Mouse (Mus musculus) lung, postnatal 25 days (tissue): ENCODE measurements around the gene Rbm45.

Experiments used
- DNase-seq: peaks from one replicate; pipeline ENCODE4 v3.0.0; 2022; ENCODE audit warnings: low spot score

Rbm45 gene

DNA sequence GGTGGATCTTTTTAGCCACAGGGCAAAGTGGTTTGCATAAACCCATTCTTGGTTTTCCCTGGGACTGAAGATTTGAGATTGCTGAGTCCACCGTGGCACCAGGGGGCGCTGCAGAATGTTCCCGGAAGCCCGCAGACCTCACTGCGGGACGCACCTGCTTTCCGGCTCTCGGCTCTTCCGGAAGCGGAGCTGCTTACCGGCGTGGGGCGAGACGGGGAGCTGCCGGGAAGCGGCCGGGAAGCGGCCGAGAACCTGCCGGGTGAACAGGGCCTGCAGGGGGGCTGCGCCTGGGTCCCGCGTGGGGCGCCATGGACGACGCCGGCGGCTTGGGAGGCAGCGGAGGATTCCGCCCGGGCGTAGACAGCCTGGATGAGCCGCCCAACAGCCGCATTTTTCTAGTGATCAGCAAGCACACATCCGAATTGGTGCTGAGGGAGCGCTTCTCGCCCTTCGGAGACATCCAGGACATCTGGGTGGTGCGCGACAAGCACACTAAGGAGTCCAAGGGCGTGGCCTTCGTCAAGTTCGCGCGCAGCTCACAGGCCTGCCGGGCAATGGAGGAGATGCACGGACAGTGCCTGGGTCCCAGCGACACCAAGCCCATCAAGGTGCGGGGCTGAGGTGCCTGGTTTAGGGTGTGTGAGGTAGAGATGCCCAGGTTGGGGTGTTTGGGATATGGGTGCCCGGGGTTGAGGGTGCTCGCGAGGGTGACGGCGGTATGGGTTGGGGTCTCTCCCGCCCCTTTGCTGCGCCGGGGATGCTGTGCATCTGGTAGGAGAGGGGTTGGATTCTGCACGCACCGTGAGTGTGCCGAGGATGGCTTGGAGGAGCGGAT lies at the start of gene Rbm45:
TSS of gene Rbm45 (plus strand) at position 164 of the 835 bp plus-strand sequence.
- peak; percentile 86 for DNase-seq

DNA sequence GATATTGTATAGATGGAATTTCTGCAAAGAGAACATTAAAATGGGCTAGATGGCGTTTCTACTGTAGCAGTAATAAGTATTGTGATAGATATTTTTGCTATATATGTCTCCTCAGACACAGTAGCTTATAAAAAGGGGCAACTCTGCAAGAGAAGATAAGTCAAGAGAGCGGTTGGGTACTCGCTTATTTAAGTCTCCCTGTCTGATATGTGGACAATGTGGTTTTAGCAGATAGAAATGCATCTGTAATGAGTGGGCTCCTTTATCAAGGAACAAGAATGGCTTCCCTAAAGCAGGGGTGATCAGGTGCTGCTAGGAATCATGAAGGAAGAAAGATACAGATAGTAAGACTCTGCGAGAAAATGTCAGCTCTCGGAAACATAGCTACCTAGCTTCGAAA lies 49.4 kb upstream of the Rbm45 start:
- DNase-seq: no peak

DNA sequence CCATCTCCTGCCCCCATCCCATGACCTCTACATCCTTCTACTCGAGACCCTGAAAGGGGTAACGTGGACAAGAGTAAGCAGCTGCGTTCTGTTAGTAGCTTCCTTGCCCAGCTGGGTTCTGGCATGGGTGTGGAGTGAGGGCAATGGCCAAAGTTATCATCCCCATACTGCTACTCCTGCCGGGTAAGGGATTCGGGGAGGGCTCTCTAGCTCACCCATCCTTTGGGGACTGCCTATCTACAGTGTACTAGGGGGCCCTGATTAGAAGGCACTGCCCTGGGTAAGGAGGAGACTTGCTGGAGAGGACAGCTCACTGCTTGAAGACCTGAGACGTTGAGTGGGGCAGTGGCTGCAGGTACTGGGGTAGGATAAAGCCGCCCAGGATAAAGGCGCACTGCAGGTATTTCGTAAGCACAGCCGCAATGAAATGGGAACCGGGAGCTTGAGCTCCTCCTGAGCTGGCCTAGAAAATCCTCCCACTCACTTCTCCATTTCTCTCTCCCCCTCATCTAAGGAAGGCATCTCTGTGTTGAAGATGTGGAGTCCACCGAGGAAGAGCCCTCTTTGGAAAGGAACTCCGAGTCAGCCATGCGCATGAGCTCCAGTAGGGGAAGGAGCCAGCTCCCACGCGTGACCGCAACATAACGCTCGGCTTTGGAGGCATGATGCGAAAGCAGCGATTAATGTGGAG lies 46.5 kb upstream of the Rbm45 start:
- DNase-seq: no peak

DNA sequence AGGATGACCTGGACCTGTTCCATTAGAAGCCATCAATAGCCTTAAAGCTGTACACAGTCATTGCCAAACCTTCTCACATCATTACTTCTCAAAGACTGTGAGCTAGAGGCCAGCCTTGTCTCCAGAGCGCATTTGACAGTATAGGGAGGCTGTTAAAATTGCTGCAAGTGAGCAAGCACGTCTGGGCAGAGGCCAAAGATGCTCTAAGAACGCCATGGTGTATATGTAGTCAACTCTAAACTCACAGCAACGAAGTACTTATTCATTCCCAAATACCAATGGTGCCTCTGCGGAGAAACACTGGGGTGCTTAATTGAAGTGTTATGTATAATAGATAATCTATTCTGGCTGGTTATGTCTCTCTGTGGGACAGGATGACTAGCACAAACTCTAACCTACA lies 45.3 kb upstream of the Rbm45 start:
- no peak for DNase-seq

DNA sequence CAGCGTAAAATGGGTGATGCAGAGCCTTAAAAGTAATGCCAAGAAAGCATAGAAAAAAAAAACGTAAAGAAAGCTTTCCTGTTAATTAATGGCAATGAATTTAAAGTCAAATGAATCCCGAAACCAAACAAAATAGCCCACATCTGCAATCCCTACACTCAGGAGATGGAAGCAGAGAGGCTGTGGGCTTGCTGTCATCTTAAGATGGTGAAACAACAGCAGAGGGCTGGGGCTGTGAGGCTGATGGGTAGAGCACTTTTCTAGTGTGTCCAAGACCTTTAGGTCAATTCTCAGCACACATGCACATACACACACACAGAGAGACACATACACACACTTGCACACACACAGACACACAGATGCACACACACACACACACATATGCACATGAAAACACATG lies 43.6 kb upstream of the Rbm45 start:
- no peak for DNase-seq

DNA sequence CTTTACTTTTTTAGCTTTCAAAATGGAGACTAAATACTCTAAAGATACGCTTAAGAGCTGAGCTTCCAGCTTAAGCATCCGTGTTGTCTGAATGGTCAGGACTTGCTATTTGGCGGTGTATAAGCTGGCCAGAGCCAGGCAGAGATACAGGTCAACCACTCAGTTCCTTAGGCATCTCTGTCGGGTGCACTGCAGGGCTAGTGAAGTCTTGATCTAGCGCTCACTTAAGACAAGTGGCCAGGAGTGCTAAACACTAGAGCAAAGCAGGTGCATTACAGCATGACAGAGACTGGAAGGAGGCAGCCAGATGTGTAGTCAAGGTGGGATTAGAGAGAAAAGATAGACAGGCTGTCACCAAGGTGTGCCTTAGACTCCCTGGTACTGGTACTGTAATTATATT lies 39.7 kb upstream of the Rbm45 start:
- DNase-seq: no peak

DNA sequence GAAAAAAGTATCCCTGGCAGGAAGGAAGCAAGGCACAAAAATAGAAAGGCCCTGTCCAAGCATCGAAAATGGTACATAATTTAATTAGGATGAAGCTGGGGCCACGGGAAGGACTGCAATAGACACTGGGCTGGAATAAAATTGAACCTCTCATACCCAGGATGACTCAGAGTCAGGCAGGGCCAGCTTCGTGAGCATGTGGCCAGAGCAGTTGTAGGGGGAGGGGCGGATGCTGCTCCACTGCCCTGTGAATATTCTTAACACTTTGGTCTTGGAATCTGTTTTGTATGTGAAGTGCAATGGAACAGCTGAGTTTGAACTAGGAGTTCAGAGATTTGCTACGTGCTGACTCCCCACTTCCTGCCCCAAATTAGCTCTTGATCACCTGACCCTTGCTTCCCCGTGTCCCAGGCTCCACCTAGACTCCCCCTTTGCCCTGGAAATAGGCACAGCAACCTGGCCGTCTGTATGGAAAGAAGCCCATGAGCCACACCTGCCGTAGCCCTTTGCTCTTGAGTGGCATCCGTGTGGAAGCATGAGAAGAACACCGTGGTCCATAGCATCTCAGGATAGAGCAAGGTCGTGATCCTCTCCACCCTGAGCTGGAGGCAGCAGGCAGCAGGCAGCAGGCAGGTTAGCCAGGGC lies 37.5 kb upstream of the Rbm45 start:
- DNase-seq: no peak

DNA sequence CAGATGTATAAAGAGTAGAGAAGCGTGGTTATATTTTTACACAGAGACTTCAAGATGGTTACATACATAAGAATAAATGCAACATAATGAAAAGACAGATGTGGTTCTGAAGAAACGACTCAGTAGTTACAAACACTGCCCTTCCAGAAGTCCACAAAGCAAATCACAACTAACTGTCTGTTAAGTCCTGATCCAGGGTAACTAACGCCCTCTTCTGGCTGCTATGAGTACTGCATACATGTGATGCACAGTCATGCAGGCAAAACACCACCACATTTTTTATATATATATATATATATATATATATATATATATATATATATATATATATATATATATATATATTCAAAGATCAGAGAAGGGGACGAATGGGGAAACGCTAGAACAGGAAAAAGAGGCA lies 35.2 kb upstream of the Rbm45 start:
- no peak for DNase-seq

DNA sequence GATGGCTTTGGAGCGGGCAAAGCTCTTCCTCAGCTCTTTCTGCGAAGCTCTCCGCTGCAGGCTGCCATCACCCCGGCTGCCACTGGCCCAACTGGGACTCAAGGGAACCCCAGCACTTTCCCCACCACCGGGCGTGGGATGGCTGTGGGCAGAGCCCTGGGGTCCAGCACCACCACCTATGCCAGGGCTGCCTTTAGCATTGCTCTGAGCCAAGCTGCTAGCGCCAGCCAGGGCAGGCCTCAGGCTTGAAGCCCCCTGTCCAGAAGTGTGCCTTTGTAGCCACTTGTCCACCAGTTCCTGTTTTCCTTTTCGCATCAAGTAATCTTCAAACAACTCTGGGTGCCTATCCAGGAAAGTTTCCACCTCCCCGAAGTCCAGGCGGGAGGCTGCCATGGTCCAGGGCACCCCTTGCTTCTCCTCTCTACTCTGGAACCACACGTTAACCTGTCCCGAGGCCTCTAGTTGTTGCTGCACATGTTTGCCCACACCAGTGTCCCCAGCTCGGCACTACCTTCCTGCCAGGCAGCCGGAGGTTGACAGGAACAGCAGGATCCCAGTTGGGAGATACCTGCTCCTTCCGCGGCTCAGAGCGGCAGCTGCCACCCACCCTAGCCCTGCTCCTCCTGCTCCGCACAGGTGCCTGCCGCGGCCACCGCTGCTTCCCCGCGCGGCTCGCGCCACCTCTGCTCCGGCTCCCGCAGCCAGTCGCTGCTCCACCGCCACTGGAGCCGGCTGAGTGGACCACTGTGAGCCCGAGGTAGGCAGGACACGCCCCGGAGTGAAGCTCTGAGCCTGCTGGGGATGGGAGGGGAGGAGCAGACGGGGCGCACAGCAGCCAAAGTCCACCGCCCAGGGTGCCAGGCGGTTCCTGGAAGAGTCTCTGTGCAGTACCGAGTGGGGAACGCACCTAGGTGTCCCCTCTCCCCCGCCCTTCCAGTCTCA lies 31.3 kb upstream of the Rbm45 start, which contains the start of gene Pde11a:
TSS of gene Pde11a (minus strand) at position 560 of the 942 bp plus-strand sequence.
- peak; percentile 8 for DNase-seq

DNA sequence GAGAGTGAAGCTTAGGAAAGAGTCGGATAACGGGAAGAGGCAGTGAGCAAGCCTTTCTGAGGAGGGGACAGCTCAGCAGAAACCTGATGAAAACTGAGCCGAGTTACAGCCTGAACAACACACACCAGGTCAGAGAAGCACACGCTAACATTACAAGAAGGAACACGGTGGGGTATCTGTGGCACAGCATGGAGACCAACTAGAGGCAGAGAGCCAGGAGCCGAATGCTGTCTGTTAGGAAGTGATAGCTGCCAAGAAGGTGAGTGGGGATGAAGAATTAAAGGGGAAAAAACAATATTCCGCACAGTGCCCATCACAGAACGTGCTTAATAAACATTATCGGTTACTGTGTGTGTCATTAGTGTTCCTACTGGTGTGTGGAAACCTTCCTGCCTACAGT lies 27.6 kb upstream of the Rbm45 start:
- DNase-seq: no peak

DNA sequence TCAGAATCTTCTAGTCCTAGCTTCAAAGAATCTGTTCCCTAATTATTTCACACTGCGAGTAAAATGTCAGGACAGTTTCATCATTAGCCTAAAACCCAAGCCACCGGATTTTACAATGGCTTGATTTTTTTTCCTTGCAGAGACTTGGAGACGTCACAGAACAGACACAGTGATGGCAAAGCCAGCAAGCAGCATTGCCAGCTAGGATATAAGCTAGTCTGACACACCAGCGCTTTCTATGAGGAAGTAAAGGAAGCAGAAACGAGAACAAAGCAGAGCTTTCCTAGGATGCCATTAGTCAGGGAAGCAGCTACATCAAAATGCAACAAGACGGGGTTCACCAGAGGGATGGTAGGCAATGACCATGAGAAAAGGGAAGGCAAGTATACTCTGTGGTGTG lies 21.9 kb upstream of the Rbm45 start:
- no peak for DNase-seq

DNA sequence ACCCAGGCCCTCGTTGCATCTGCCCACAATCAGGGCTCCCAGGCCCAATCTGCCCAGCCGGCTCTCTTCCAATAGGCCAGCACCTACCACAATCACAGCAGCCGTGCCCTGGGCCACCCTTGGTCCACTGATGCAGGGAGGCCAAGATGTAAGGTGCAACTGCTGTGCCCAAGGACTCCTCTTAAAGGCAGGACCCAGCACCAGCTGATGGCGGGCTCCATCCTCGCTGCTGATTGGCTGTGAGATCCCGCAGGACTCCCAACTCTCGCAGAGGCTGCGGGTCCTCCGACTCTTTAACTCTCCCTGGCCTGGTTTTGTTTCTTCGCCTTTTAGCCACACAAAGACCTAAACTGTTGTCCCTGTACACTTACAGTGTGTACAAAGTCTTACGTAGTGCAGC lies 9.6 kb upstream of the Rbm45 start, which contains the start of gene Cyct:
TSS of gene Cyct (minus strand) at position 225 of the 400 bp plus-strand sequence.
- no peak for DNase-seq

DNA sequence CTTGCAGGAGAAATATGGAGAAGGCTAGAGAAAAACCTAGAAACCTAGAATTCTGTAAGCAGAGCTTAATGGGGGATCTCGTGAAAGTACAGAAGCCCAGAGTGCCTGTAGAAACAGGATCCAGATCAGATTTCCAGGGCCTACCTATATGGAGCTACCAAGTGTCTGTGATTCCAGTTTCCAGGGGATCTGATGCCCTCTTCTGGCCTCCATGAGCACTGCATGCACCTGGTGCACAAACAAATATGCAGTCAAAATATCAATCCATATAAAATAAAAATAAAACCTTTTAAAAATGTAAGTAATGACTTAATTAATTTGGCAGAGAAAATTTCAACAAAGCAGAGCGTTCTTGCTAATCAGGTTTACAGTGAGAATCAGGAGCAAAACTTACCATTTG lies 7.7 kb upstream of the Rbm45 start:
- DNase-seq: no peak

DNA sequence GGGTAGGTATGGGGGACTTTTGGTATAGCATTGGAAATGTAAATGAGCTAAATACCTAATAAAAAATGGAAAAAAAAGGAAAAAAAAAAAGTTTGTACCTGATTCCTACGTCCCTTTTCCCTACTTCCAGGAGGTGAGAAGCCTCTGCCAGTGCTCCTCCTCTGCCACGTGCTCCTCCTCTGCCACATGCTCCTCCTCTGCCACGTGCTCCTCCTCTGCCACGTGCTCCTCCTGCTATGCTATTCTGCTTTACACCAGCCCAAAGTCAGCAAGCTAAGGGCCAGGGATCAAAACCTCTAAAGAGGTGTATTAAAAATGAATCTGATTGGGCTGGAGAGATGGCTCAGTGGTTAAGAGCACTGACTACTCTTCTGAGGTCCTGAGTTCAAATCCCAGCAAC lies 4.0 kb upstream of the Rbm45 start:
- no peak for DNase-seq

DNA sequence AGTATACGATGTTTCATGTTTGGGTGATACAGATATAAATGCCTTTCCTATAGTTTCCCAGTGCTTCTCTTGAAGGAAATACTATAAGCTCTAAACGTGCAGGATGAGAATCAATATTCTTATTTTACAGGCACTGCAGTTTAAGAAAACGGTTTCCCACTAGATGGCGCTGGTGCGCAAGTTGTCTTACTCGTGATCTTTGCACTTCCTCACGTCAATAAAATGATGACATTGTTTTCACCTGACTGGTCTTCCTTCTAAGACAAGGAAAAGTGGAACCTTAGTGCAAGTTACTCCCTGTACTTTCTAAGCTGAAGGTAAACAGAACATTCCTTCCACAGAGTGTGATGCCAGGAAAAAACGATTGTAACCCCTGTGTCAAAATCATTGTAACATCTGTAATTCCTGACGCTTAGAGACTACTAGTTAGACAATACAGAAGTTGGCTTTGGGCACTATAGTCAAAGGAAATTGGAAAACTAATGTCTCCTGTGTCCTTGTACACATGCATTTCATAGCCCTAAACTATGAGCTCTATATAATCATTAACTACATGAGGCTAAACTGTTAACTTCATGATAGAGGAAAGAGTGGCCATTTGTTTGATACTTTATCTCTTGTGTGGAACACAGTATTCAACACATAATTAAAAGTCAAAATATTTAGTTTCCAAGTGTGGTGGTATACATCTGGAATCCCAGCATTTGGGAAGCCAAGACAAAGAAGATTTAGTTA lies 2.4 kb upstream of the Rbm45 start:
- peak; percentile 83 for DNase-seq

DNA sequence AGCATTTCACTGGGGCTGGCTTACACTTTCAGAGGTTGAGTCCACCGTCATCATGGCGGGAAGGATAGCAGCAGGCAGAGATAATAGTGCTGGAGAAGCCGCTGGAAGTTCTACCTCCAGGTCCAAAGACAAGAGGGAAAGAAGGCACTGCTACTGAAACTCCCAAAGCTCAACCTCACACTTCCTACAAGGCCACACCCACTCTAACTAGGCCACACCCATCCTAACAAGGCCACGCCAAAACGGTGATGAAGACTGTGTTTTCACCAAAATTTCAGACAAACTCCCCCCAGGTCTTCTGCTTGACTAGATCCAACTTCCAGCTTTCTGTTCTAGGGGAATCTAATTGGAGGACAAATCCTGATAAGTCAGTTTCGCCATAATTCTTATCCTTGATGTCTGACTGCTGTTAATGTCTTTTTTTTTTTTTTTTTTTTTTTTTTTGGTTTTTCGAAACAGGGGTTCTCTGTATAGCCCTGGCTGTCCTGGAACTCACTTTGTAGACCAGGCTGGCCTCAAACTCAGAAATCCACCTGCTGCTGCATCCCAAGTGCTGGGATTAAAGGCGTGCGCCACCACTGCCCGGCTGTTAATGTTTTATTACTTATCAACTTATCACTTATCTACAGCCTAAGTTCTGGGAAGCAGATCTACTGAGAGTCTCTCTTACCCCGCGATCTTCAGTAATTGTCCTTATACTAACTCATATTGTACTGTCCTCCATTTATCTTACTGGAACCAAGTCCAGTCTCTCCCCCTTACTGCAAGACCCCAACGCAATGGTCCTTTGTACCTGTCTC lies 723 bp upstream of the Rbm45 start:
- no peak for DNase-seq

DNA sequence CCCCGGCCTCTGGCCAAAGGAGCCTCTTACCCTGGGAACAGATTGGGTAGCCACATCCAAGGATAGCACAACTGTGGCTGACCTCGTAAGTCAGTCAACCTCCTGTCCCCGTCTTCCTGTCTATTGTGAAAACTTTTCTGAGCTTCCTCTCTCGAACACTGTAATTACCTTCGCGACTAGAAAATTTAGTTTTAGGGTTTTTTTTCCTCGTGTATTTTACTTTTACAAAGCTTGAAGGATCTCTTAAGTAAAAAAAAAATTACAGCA lies 805 bp downstream of the Rbm45 start:
- DNase-seq: no peak

DNA sequence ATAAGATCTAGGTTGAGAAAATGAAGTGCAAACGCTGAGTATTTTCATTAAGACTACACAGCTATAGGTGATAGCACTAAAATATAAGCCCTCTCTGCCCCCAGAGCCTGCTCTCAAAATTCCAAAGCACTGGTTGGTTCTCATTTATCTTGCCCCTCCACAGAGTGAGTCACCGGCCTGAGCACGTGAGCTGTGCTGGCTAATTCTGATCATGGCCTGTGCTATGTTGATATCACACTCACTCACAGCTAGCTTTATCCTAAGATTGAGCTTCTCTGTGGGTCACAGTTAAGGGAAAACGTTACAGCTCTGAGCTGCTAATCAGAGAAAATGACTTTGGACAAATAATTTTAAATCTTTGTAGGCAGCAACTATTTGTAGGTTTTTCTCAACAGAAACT lies 2.5 kb downstream of the Rbm45 start:
- no peak for DNase-seq

DNA sequence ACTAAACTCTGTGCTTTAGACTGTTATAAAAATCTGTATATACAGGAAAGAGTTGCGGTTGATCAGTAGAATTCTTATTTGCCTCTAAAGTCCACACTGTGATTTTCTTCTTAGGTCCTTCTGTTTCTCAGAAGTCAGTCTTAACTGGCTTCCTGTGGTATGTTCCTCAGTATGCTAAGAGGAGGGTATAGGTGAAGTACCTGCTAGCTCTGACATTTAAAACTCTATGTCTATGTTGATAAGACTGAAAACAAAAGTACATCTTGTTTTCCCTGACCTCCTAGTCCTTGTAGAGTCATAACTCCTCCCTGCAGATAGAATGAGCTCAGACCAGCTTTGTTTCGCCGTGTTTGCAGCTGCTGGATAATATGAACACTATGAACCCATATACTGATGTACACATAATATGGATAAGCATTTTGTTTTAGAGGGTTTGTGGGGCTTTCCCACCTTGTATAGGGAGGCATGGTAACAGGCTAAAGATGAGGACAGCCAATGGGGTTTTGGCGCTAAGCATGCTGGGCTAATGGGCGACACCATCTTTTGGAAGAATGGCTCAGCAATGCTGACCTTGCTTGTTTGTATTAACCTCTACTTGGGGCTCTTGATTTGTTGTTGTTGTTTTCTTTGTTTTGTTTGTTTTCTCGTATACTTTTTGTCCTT lies 4.9 kb downstream of the Rbm45 start:
- no peak for DNase-seq

DNA sequence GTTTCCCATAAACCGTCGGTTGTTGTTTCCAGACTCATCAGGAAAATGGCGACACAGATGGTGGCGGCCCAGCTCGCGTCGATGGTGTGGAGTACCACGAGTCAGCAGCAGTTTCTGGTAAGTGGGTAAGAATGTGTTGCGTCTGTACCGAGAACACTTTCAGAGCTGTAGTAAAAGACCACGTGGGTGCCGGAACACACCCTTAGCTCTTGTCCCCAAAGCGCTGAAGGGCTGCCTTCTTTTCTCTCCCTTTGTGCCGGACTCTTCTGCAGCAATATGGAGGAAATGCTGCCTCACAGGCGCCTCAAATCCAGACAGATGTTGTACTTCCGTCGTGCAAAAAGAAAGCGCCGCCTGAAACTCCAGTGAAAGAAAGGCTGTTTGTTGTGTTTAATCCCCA lies 8.9 kb downstream of the Rbm45 start:
- DNase-seq: no peak
